Mouse (Mus musculus) megakaryocyte, embryonic 14.5 days (primary cell): ENCODE measurements around the gene Insrr.

ENCODE experiments used
- FLI1 ChIP-seq: IDR thresholded peaks from 2 replicates; pipeline ENCODE4 v1.6.1; 2012; ENCODE audit warnings: low read length, inconsistent platforms, mixed read lengths
- GATA1 ChIP-seq: IDR thresholded peaks from 3 replicates; pipeline ENCODE4 v1.6.1; 2012; ENCODE audit warnings: mixed read lengths, low read length, inconsistent platforms, borderline replicate concordance

GRCm38 (mm10) chr3:87767764-87768163 lies 29.0 kb upstream of the Insrr start:
- no peak for TF ChIP-seq GATA1
- TF ChIP-seq FLI1 = no peak
